Mouse (Mus musculus) G1E-ER4 (cell line): Measurements from ENCODE around the gene Neurl1a. TPM values are rescaled to one million over a fixed set of nuclear protein-coding genes. Genes with fewer than 3 reads are reported as not detected.

Experiments
- GATA1 ChIP-seq: IDR thresholded peaks from one replicate; pipeline ENCODE4 v1.8.0; 2012; ENCODE audit warnings: low read length, inconsistent platforms
- polyA plus RNA-seq: library from polyadenylated mRNA; stranded (reverse); fragments of >175 nt; gene quantifications from 2 replicates; pipeline ENCODE4 v1.2.3, GENCODE M21; 2012

Neurl1a gene
- polyA plus RNA-seq, 1 experiment, result not detected

- no peak for TF ChIP-seq GATA1
These were observed 126.8 kb downstream of the Neurl1a start for GRCm38 (mm10) chr19:47305401-47305800.

GRCm38 (mm10) chr19:47306128-47306916 lies 127.7 kb downstream of the Neurl1a start:
- no peak for TF ChIP-seq GATA1

GRCm38 (mm10) chr19:47306917-47307315 lies 128.3 kb downstream of the Neurl1a start:
- no peak for TF ChIP-seq GATA1

Other genes with a start within 250 kb of the Neurl1a start
- 0.02 TPM in 1 of 2 replicates, not detected in the other for gene Ina, start 164.1 kb upstream of the Neurl1a start, polyA plus RNA-seq
- 6.8 and 14.2 TPM in 2 replicates for gene Nt5c2, start 163.7 kb upstream of the Neurl1a start, polyA plus RNA-seq
- 20.0 and 27.5 TPM in 2 replicates for gene Pcgf6, start 127.9 kb upstream of the Neurl1a start, polyA plus RNA-seq
- 8.6 and 10.4 TPM in 2 replicates for gene Taf5, start 111.1 kb upstream of the Neurl1a start, polyA plus RNA-seq
- gene Usmg5, start 88.2 kb upstream of the Neurl1a start, polyA plus RNA-seq, result 20.2 and 37.3 TPM in 2 replicates
- 34.2 and 35.9 TPM in 2 replicates for gene Pdcd11, start 88.1 kb upstream of the Neurl1a start, polyA plus RNA-seq
- gene Calhm2, start 40.5 kb upstream of the Neurl1a start, polyA plus RNA-seq, result not detected in 2 replicates
- gene Calhm1, start 34.6 kb upstream of the Neurl1a start, polyA plus RNA-seq, result not detected in 2 replicates
- gene Calhm3, start 21.1 kb upstream of the Neurl1a start, polyA plus RNA-seq, result not detected in 2 replicates